Mouse (Mus musculus) heart, embryonic 14.5 days (tissue): ENCODE measurements around the gene Ap2b1. TPM values are rescaled to one million over a fixed set of nuclear protein-coding genes. Genes with fewer than 3 reads are reported as not detected.
"Not testable (repeated sequence)": the region's sequence is repeated elsewhere in the genome, so short reads cannot be mapped to it uniquely, and the experiment has no call there.

Source experiments
- ATAC-seq: fragments of 200-750 bp; cut with Nextera tagmentation; 2 replicates; pipeline ENCODE4 v1.8.0; 2017; ENCODE audit warnings: low read depth, moderate TSS enrichment; ENCODE audit not compliant: insufficient number of reproducible peaks, insufficient read depth, low FRiP score
- H3K27ac ChIP-seq, 2 experiments: fragments of 200-500 bp in 1 of 2; fragments of 300-500 bp in 1 of 2; sonication (generic) in 1 of 2; replicated peaks in 1 of 2; 2 replicates each; pipeline ENCODE4 v1.5.1; 2012 to 2014; ENCODE audit warnings: low read depth in 2 of 2, low read length in 2 of 2, control low read depth in 1 of 2, mild to moderate bottlenecking in 1 of 2, mixed read lengths in 1 of 2; ENCODE audit not compliant: control insufficient read depth in 1 of 2, insufficient read depth in 1 of 2
- H3K27me3 ChIP-seq: fragments of 300-500 bp; sonication (generic); 2 replicates; pipeline ENCODE4 v1.6.1; 2014; ENCODE audit warnings: mild to moderate bottlenecking, low read length, control low read depth; ENCODE audit not compliant: control insufficient read depth, insufficient read depth
- H3K36me3 ChIP-seq: fragments of 300-500 bp; sonication (generic); 2 replicates; pipeline ENCODE4 v1.6.1; 2014; ENCODE audit warnings: mild to moderate bottlenecking, control low read depth, low read length, mixed read lengths; ENCODE audit not compliant: control insufficient read depth, insufficient read depth
- H3K4me1 ChIP-seq, 2 experiments: fragments of 200-500 bp in 1 of 2; fragments of 300-500 bp in 1 of 2; sonication (generic) in 1 of 2; 2 replicates each; pipeline ENCODE4 v1.6.1; 2012 to 2014; ENCODE audit warnings: low read length in 2 of 2, control low read depth in 1 of 2, mixed read lengths in 1 of 2; ENCODE audit not compliant: control insufficient read depth in 2 of 2, insufficient read depth in 2 of 2
- H3K4me2 ChIP-seq: fragments of 300-500 bp; sonication (generic); 2 replicates; pipeline ENCODE4 v1.6.1; 2014; ENCODE audit warnings: mild to moderate bottlenecking, low read length
- H3K4me3 ChIP-seq, 2 experiments: fragments of 200-500 bp in 1 of 2; fragments of 300-500 bp in 1 of 2; sonication (generic) in 1 of 2; 2 replicates each; pipeline ENCODE4 v1.5.1; 2012 to 2014; ENCODE audit warnings: low read length in 2 of 2, mild to moderate bottlenecking in 2 of 2, control low read depth in 1 of 2, low read depth in 1 of 2, moderate library complexity in 1 of 2; ENCODE audit not compliant: control insufficient read depth in 1 of 2, insufficient read depth in 1 of 2
- H3K9ac ChIP-seq: fragments of 300-500 bp; sonication (generic); 2 replicates; pipeline ENCODE4 v1.6.1; 2014; ENCODE audit warnings: mild to moderate bottlenecking, low read length
- H3K9me3 ChIP-seq: fragments of 300-500 bp; sonication (generic); 2 replicates; pipeline ENCODE4 v1.6.1; 2016; ENCODE audit warnings: low read length, control low read depth; ENCODE audit not compliant: control insufficient read depth
- WGBS: fragments of 180-500 bp; shearing (Covaris S2); extraction: QIAGEN DNeasy Blood & Tissue Kit; methylation state at CpG from one replicate; pipeline ENCODE4 v1.1.7; 2014; 5-methylcytosine and 5-hydroxymethylcytosine counted together
- polyA plus RNA-seq: library from polyadenylated mRNA; unstranded; fragments of >200 nt; fragmentation: Nextera tagmentation; extraction: Ambion mirVana; gene quantifications from 2 replicates; pipeline ENCODE4 v1.2.1, GENCODE M21; 2014

Ap2b1 gene
- polyA plus RNA-seq, result 44.6 and 46.5 TPM in 2 replicates

GRCm38 (mm10) chr11:83298225-83299195 is at the start of gene Ap2b1:
Gene Ap2b1 (plus strand): TSS chr11:83299024.
- Histone ChIP-seq H3K27me3 (no peaks in the 10 kb centered on the region), H3K4me2 (peak within 1 kb of the TSS; percentile 79), H3K4me1 (peaks cover 2 to 20% of the 10 kb centered on the region in 2 experiments; a peak in 3 of 4 replicates), H3K4me3 (peak within 1 kb of the TSS; percentile 73 to 83), H3K9ac (peak within 1 kb of the TSS; percentile 88), H3K27ac (peak within 1 kb of the TSS; percentile 88 to 95), H3K36me3 (peaks cover 31% of the 10 kb centered on the region), H3K9me3 (no peaks in the 10 kb centered on the region)
- ATAC-seq, result peak; percentile 89
- WGBS, result 3% methylated on average over 54 of the region's 56 CpGs

- H3K4me3 ChIP-seq, H3K4me1 ChIP-seq, H3K27ac ChIP-seq, ATAC-seq, H3K36me3 ChIP-seq, H3K9ac ChIP-seq, H3K9me3 ChIP-seq, H3K4me2 ChIP-seq, H3K27me3 ChIP-seq: not testable (repeated sequence)
- 28% methylated on average over 5 of the region's 5 CpGs for WGBS
Observed at GRCm38 (mm10) chr11:83257211-83257610, 41.6 kb upstream of the Ap2b1 start.

DNA sequence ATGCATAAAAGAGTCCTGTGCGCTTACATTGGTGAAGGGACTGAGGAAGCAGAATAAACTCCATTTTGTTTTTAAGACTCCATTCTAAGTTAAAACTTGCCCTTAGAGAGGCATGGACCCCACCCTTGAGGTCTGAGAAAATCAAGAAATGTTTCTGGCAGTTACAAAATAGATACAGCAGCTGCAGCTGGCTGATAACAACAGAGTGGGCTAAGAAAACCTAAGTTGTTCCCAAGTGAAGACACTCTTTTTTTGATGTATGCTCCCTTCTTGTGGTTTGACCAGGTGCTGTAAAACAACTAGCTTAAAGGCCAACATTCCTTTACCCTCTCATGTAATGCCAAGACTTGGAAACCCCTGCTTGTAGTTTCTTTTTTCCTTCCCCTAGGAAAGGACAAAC is 36.2 kb upstream of the Ap2b1 start:
- no peaks in the 10 kb centered on the region for H3K9me3 ChIP-seq
- H3K36me3 ChIP-seq, result no peaks in the 10 kb centered on the region
- no peak for ATAC-seq
- 83% methylated on average over 1 of the region's 1 CpGs for WGBS
- H3K4me3 ChIP-seq, result no peak overlapping the region
- H3K4me1 ChIP-seq, result no peaks in the 10 kb centered on the region
- no peaks in the 10 kb centered on the region for H3K27me3 ChIP-seq
- H3K4me2 ChIP-seq, result no peak overlapping the region
- H3K9ac ChIP-seq, result no peak overlapping the region
- no peak overlapping the region for H3K27ac ChIP-seq

DNA sequence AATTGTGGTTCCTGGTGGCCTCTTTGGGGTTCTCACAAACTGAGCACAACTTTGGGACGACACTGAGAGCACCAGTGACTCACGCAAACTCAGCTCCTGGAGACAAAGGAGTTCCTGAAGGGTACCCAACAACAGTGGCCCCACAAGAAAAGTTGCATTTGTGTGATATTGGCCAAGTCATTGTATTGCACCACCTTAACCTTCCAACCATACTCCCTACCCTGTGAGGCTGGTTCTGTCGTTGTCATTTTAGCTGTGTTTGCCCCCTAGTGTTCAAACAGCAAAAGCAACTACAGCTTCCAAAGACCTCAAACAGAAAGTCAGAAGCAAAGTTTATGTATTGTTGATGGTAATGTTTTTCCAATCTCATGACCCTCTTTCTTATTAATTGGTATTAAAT is 35.7 kb upstream of the Ap2b1 start:
- no peak for ATAC-seq

GRCm38 (mm10) chr11:83270842-83271150 is 28.0 kb upstream of the Ap2b1 start:
- Histone ChIP-seq H3K4me3 (peak overlapping the region; percentile 57 to 61), H3K27me3 (no peaks in the 10 kb centered on the region), H3K27ac (peak overlapping the region; percentile 78 to 81; a peak in 3 of 4 replicates), H3K9me3 (no peaks in the 10 kb centered on the region), H3K4me2 (peak overlapping the region; percentile 66), H3K9ac (peak overlapping the region; percentile 82), H3K36me3 (no peaks in the 10 kb centered on the region), H3K4me1 (no peaks in the 10 kb centered on the region)
- 3% methylated on average over 6 of the region's 6 CpGs for WGBS
- ATAC-seq, result peak; percentile 22; the same call in 1 of the 2 replicates

More for the DNA sequence above, 35.7 kb upstream of the Ap2b1 start:
- H3K9me3 ChIP-seq, result no peaks in the 10 kb centered on the region
- H3K4me2 ChIP-seq, result no peak overlapping the region
- H3K27me3 ChIP-seq, result no peaks in the 10 kb centered on the region
- H3K4me1 ChIP-seq, result no peaks in the 10 kb centered on the region
- no peaks in the 10 kb centered on the region for H3K36me3 ChIP-seq
- no peak overlapping the region for H3K4me3 ChIP-seq
- no peak overlapping the region for H3K27ac ChIP-seq
- 52% methylated on average over 3 of the region's 3 CpGs for WGBS
- H3K9ac ChIP-seq, result no peak overlapping the region

- under 1% methylated on average over 25 of the region's 26 CpGs for WGBS
- H3K4me3 ChIP-seq, result peak overlapping the region; percentile 57 to 61
Observed at GRCm38 (mm10) chr11:83271151-83271950, 27.5 kb upstream of the Ap2b1 start.

DNA sequence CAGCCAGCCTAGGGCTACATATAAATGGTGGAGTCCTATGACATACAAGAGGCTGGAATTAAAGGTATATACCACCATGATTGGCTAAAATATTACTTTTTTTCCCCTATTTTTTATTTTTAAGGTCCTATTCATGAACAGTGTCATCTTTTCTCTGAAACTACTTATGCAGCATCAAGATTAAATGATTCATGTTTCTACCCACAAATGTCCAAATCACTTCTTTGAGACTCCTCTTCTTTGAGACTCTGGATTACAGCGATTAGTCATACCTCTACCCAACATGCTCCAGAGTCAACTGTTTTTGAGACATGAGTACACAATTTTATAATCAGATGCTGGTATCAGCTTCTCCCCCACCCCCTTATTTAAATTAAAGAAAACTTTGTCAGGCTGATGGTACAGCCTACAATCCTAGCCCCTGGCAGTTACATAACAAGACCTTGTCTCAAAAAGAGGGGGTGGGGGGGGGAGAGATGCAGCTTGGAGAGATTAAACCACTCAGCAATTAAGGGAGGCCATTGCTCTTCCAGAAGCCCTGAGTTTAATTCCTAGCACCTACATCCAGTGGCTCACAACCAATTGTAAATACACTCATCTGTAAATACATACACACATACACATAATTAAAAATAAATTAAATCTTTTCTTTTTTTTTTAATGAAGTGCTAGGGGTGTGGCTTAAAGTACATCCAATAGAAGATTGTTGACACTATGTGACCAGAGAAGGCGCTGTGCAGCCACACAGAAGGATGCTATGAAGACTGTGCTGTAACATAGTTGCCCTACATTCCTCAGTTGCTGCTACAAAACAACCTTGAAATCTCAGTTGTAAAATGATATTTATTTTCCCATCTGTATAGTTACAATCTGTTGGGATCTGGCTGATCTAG is 26.6 kb upstream of the Ap2b1 start:
- Histone ChIP-seq H3K9me3 (no peaks in the 10 kb centered on the region), H3K27me3 (no peaks in the 10 kb centered on the region), H3K4me2 (peak overlapping the region; percentile 66), H3K9ac (peak overlapping the region; percentile 21; the same call in 1 of the 2 replicates), H3K4me1 (no peaks in the 10 kb centered on the region), H3K36me3 (no peaks in the 10 kb centered on the region), H3K4me3 (peak overlapping the region in 1 of 2 experiments; percentile 61; a peak in 1 of 4 replicates), H3K27ac (peak overlapping the region in 1 of 2 experiments; percentile 78; a peak in 2 of 4 replicates)
- ATAC-seq, result no peak
- WGBS, result 7% methylated on average over 2 of the region's 2 CpGs

More at GRCm38 (mm10) chr11:83271151-83271950, 27.5 kb upstream of the Ap2b1 start:
- H3K4me1 ChIP-seq, result no peaks in the 10 kb centered on the region
- H3K36me3 ChIP-seq, result no peaks in the 10 kb centered on the region
- peak overlapping the region; percentile 78 to 81 for H3K27ac ChIP-seq
- H3K4me2 ChIP-seq, result peak overlapping the region; percentile 66
- H3K9ac ChIP-seq, result peak overlapping the region; percentile 82
- ATAC-seq, result peak; percentile 65
- no peaks in the 10 kb centered on the region for H3K27me3 ChIP-seq
- no peaks in the 10 kb centered on the region for H3K9me3 ChIP-seq
